Mouse (Mus musculus): ENCODE results near the gene Tyk2. TPM values are rescaled to one million over a fixed set of nuclear protein-coding genes. Genes with fewer than 3 reads are reported as not detected.

Tyk2 gene
- polyA plus RNA-seq, 2 experiments, result 10.6 to 20.9 TPM

GRCm38 (mm10) chr9:21135329-21135890 lies 4.4 kb upstream of the Tyk2 start:
- ATAC-seq (ENCODE audit: low FRiP score, low read depth) (no peak), DNase-seq (ENCODE audit: low spot score) (no peak)
- Histone ChIP-seq H3K27me3 (ENCODE audit: control insufficient read depth, insufficient read depth, low read length) (no peaks in the 10 kb centered on the region), H3K4me3 (replicated peaks; ENCODE audit: low read length) (no peak overlapping the region), H3K4me2 (replicated peaks; ENCODE audit: low read depth, low read length, severe bottlenecking) (no peak overlapping the region), H3K9ac (ENCODE audit: low read depth, low read length, severe bottlenecking) (no peak overlapping the region), H3K9me3 (ENCODE audit: control insufficient read depth, low read length) (no peaks in the 10 kb centered on the region), H3K36me3 (ENCODE audit: control insufficient read depth, insufficient read depth, low read length) (peaks cover 31% of the 10 kb centered on the region), H3K27ac (replicated peaks; ENCODE audit: low read depth, low read length) (no peak overlapping the region), H3K4me1 (ENCODE audit: control insufficient read depth, insufficient read depth, low read length) (peaks cover 2% of the 10 kb centered on the region; the same call in 1 of the 2 replicates)
- TF ChIP-seq POLR2A (IDR thresholded peaks at IDR 0.05; ENCODE audit: borderline replicate concordance, extremely low read depth, insufficient read depth, insufficient read length), result no peak
- 76% methylated on average over 4 of the region's 4 CpGs for WGBS

- no peak for TF ChIP-seq POLR2A (IDR thresholded peaks at IDR 0.05; ENCODE audit: borderline replicate concordance, extremely low read depth, insufficient read depth, insufficient read length)
- 68% methylated on average over 9 of the region's 9 CpGs for WGBS
- ATAC-seq (ENCODE audit: low FRiP score, low read depth) (no peak), DNase-seq (ENCODE audit: low spot score) (no peak)
- peaks cover 25% of the 10 kb centered on the region for H3K36me3 ChIP-seq (ENCODE audit: control insufficient read depth, insufficient read depth, low read length)
- H3K27ac ChIP-seq (replicated peaks; ENCODE audit: low read depth, low read length), result no peak overlapping the region
- no peak overlapping the region for H3K4me2 ChIP-seq (replicated peaks; ENCODE audit: low read depth, low read length, severe bottlenecking)
- H3K9ac ChIP-seq (ENCODE audit: low read depth, low read length, severe bottlenecking), result no peak overlapping the region
- no peaks in the 10 kb centered on the region for H3K9me3 ChIP-seq (ENCODE audit: control insufficient read depth, low read length)
- H3K27me3 ChIP-seq (ENCODE audit: control insufficient read depth, insufficient read depth, low read length), result no peaks in the 10 kb centered on the region
- peaks cover 5% of the 10 kb centered on the region; the same call in 1 of the 2 replicates for H3K4me1 ChIP-seq (ENCODE audit: control insufficient read depth, insufficient read depth, low read length)
- H3K4me3 ChIP-seq (replicated peaks; ENCODE audit: low read length), result no peak overlapping the region
Observed at GRCm38 (mm10) chr9:21134595-21135328, 3.7 kb upstream of the Tyk2 start.

GRCm38 (mm10) chr9:21133064-21133707 lies 2.1 kb upstream of the Tyk2 start:
- no peak overlapping the region for H3K9ac ChIP-seq (ENCODE audit: low read depth, low read length, severe bottlenecking)
- 74% methylated on average over 9 of the region's 9 CpGs for WGBS
- no peak overlapping the region for H3K4me2 ChIP-seq (replicated peaks; ENCODE audit: low read depth, low read length, severe bottlenecking)
- no peak overlapping the region for H3K27ac ChIP-seq (replicated peaks; ENCODE audit: low read depth, low read length)
- no peaks in the 10 kb centered on the region for H3K27me3 ChIP-seq (ENCODE audit: control insufficient read depth, insufficient read depth, low read length)
- no peak for TF ChIP-seq POLR2A (IDR thresholded peaks at IDR 0.05; ENCODE audit: borderline replicate concordance, extremely low read depth, insufficient read depth, insufficient read length)
- H3K4me3 ChIP-seq (replicated peaks; ENCODE audit: low read length), result no peak overlapping the region
- no peaks in the 10 kb centered on the region for H3K9me3 ChIP-seq (ENCODE audit: control insufficient read depth, low read length)
- peaks cover 10% of the 10 kb centered on the region for H3K36me3 ChIP-seq (ENCODE audit: control insufficient read depth, insufficient read depth, low read length)
- no peak for ATAC-seq (ENCODE audit: low FRiP score, low read depth)
- DNase-seq (ENCODE audit: low spot score), result no peak
- H3K4me1 ChIP-seq (ENCODE audit: control insufficient read depth, insufficient read depth, low read length), result peaks cover 5% of the 10 kb centered on the region; the same call in 1 of the 2 replicates

GRCm38 (mm10) chr9:21132102-21132775 lies 1.2 kb upstream of the Tyk2 start:
- H3K36me3 ChIP-seq (ENCODE audit: control insufficient read depth, insufficient read depth, low read length), result peaks cover 8% of the 10 kb centered on the region
- ATAC-seq (ENCODE audit: low FRiP score, low read depth) (no peak), DNase-seq (ENCODE audit: low spot score) (no peak)
- TF ChIP-seq POLR2A (IDR thresholded peaks at IDR 0.05; ENCODE audit: borderline replicate concordance, extremely low read depth, insufficient read depth, insufficient read length), result no peak
- no peak overlapping the region for H3K4me2 ChIP-seq (replicated peaks; ENCODE audit: low read depth, low read length, severe bottlenecking)
- H3K9me3 ChIP-seq (ENCODE audit: control insufficient read depth, low read length), result no peaks in the 10 kb centered on the region
- H3K4me1 ChIP-seq (ENCODE audit: control insufficient read depth, insufficient read depth, low read length), result peaks cover 5% of the 10 kb centered on the region; the same call in 1 of the 2 replicates
- no peak overlapping the region for H3K4me3 ChIP-seq (replicated peaks; ENCODE audit: low read length)
- H3K9ac ChIP-seq (ENCODE audit: low read depth, low read length, severe bottlenecking), result no peak overlapping the region
- no peaks in the 10 kb centered on the region for H3K27me3 ChIP-seq (ENCODE audit: control insufficient read depth, insufficient read depth, low read length)
- 80% methylated on average over 12 of the region's 12 CpGs for WGBS
- H3K27ac ChIP-seq (replicated peaks; ENCODE audit: low read depth, low read length), result no peak overlapping the region

GRCm38 (mm10) chr9:21126259-21126627 lies 4.8 kb downstream of the Tyk2 start:
- no peak for ATAC-seq (ENCODE audit: low FRiP score, low read depth)
- H3K36me3 ChIP-seq (ENCODE audit: control insufficient read depth, insufficient read depth, low read length), result peaks cover 39% of the 10 kb centered on the region
- 80% methylated on average over 2 of the region's 2 CpGs for WGBS

More at GRCm38 (mm10) chr9:21126259-21126627, 4.8 kb downstream of the Tyk2 start:
- Histone ChIP-seq H3K9ac (ENCODE audit: low read depth, low read length, severe bottlenecking) (no peak overlapping the region), H3K4me3 (replicated peaks; ENCODE audit: low read length) (no peak overlapping the region), H3K4me2 (replicated peaks; ENCODE audit: low read depth, low read length, severe bottlenecking) (no peak overlapping the region), H3K27me3 (ENCODE audit: control insufficient read depth, insufficient read depth, low read length) (no peaks in the 10 kb centered on the region), H3K4me1 (ENCODE audit: control insufficient read depth, insufficient read depth, low read length) (peaks cover 5% of the 10 kb centered on the region; the same call in 1 of the 2 replicates), H3K27ac (replicated peaks; ENCODE audit: low read depth, low read length) (no peak overlapping the region), H3K9me3 (ENCODE audit: control insufficient read depth, low read length) (no peaks in the 10 kb centered on the region)
- TF ChIP-seq POLR2A (IDR thresholded peaks at IDR 0.05; ENCODE audit: borderline replicate concordance, extremely low read depth, insufficient read depth, insufficient read length), result no peak
- no peak for DNase-seq (ENCODE audit: low spot score)
